8 mouse cellular contexts compared by ENCODE assay signal in genomic region chr7:25376556-25376955, GRCm38 (mm10). TPM values are rescaled to one million over a fixed set of nuclear protein-coding genes. Genes with fewer than 3 reads are reported as not detected.
DNase-seq lines count a peak whose midpoint lies in the region; ATAC-seq and TF ChIP-seq lines count a peak whose summit lies in the region.
"Had no signal": no experiment of that assay in that cellular context is flagged by ENCODE, and none has a peak within 500 bp of the region (broad histone marks: within the 10 kb centered on the region; RNA-seq: fewer than 3 reads in every experiment).

No protein-coding gene starts in this region.

- WGBS in intestine, postnatal 0 days, result 5% methylated on average over 17 of the region's 17 CpGs
- 10% methylated on average over 17 of the region's 17 CpGs for WGBS in small intestine, adult 2 months

- no peak overlapping the region for H3K27ac ChIP-seq in intestine, postnatal 0 days (ENCODE audit: low read depth, low read length)
- H3K27ac ChIP-seq in small intestine, adult 2 months (ENCODE audit: insufficient read depth, low read depth, low read length), result no peak overlapping the region

- TF ChIP-seq POLR2A in small intestine, adult 2 months (IDR thresholded peaks at IDR 0.05; ENCODE audit: low read depth, low read length), result no peak

- ATAC-seq in intestine, postnatal 0 days, result peak; percentile 52

- DNase-seq in adrenal gland, postnatal 4 days (ENCODE audit: low spot score in 2 of 2), result peak; percentile 69 to 73
- DNase-seq in embryo, embryonic 11 days, result peak; percentile 75
- DNase-seq in gastrocnemius, postnatal 25 days, result peak; percentile 86
- peak; percentile 93 to 94 for DNase-seq in left cerebral cortex, postnatal 14 days (ENCODE audit: low spot score in 2 of 2)
- DNase-seq in mesoderm, embryonic 11.5 days (ENCODE audit: low read depth, low spot score), result peak; percentile 77

- H3K9ac ChIP-seq in intestine, postnatal 0 days (ENCODE audit: low read depth, low read length), result 0 out of 2 replicates have a peak overlapping the region, but pooled peaks have one; percentile 1

- H3K4me1 ChIP-seq in intestine, postnatal 0 days (replicated peaks; ENCODE audit: control insufficient read depth, insufficient read depth, low read length), result no peaks in the 10 kb centered on the region
- H3K4me1 ChIP-seq in small intestine, adult 2 months (ENCODE audit: control insufficient read depth, insufficient read depth, insufficient read length, low read length), result peaks cover 11% of the 10 kb centered on the region

- H3K36me3 ChIP-seq in intestine, postnatal 0 days (ENCODE audit: control insufficient read depth, insufficient read depth), result peaks cover 5% of the 10 kb centered on the region; the same call in 1 of the 2 replicates
- H3K36me3 ChIP-seq in small intestine, adult 2 months (ENCODE audit: control insufficient read depth, insufficient read depth, low read length), result peaks cover 20% of the 10 kb centered on the region

- H3K4me2 ChIP-seq in intestine, postnatal 0 days (replicated peaks; ENCODE audit: low read depth), result peak overlapping the region; percentile 66

- H3K4me3 ChIP-seq in intestine, postnatal 0 days (ENCODE audit: low read depth, low read length), result peak overlapping the region; percentile 22; the same call in 1 of the 2 replicates
- H3K4me3 ChIP-seq in small intestine, adult 2 months (ENCODE audit: low read depth, low read length), result peak overlapping the region; percentile 44

- TF ChIP-seq CTCF in intestine, postnatal 0 days (IDR thresholded peaks at IDR 0.05; ENCODE audit: low read depth), result no peak
- no peak for TF ChIP-seq CTCF in small intestine, adult 2 months (IDR thresholded peaks at IDR 0.05; ENCODE audit: extremely low read depth, insufficient read length, insufficient replicate concordance, low read depth, low read length)

- intact Hi-C loops in left cerebral cortex, postnatal 14 days (cut with DNase I), result loop anchor here (5.0 kb wide), 1 partner anchor 54 kb away; no protein-coding TSS in a partner anchor

- no peaks in the 10 kb centered on the region for H3K9me3 ChIP-seq in intestine, postnatal 0 days (ENCODE audit: control insufficient read depth)

- no peaks in the 10 kb centered on the region for H3K27me3 ChIP-seq in intestine, postnatal 0 days (replicated peaks; ENCODE audit: control insufficient read depth, insufficient read depth, low read length)
- no peaks in the 10 kb centered on the region for H3K27me3 ChIP-seq in small intestine, adult 2 months (ENCODE audit: control insufficient read depth, insufficient read depth, low read length)

RNA-seq across cellular contexts. Expression of gene Cnfn, which starts 7.0 kb away (rescaled TPM):
- not detected for total RNA-seq in adrenal gland, postnatal 4 days (2021)
- total RNA-seq in gastrocnemius, postnatal 25 days (2021), result not detected
- polyA plus RNA-seq in intestine, postnatal 0 days (2015; fragmentation: Nextera tagmentation; extraction: Ambion mirVana), result 0.33 TPM in 1 of 2 replicates, not detected in the other
- total RNA-seq in left cerebral cortex, postnatal 14 days (2021), result not detected
- 0.48 and 0.84 TPM in 2 replicates for polyA plus RNA-seq in small intestine, adult 2 months (2012; rRNA removed)
- polyA plus RNA-seq: spleen, adult 2 months had no signal

RNA-seq across cellular contexts. Expression of gene Lipe, which starts 22.0 kb away (rescaled TPM):
- 100 to 1,000 TPM; 139 to 178 TPM for total RNA-seq in adrenal gland, postnatal 4 days (2021)
- 10 to 100 TPM; 12.8 to 42.6 TPM for total RNA-seq in gastrocnemius, postnatal 25 days (2021)
- polyA plus RNA-seq in intestine, postnatal 0 days (2015; fragmentation: Nextera tagmentation; extraction: Ambion mirVana), result 15.0 and 17.5 TPM in 2 replicates
- total RNA-seq in left cerebral cortex, postnatal 14 days (2021), result 1 to 10 TPM; 5.6 to 6.3 TPM
- 56.9 and 186 TPM in 2 replicates for polyA plus RNA-seq in small intestine, adult 2 months (2012; rRNA removed)

RNA-seq across cellular contexts. Expression of gene Cxcl17, which starts 36.1 kb away (rescaled TPM):
- total RNA-seq in adrenal gland, postnatal 4 days (2021), result not detected
- not detected for total RNA-seq in gastrocnemius, postnatal 25 days (2021)
- polyA plus RNA-seq in intestine, postnatal 0 days (2015; fragmentation: Nextera tagmentation; extraction: Ambion mirVana), result 0.16 TPM in 1 of 2 replicates, not detected in the other
- total RNA-seq in left cerebral cortex, postnatal 14 days (2021), result not detected
- polyA plus RNA-seq in small intestine, adult 2 months (2012; rRNA removed), result 3.8 TPM in 1 of 2 replicates, not detected in the other
- polyA plus RNA-seq: spleen, adult 2 months had no signal

RNA-seq across cellular contexts. Expression of gene Megf8, which starts 59.6 kb away (rescaled TPM):
- total RNA-seq in adrenal gland, postnatal 4 days (2021), result 10 to 100 TPM; 51.4 to 55.6 TPM
- total RNA-seq in gastrocnemius, postnatal 25 days (2021), result 10 to 100 TPM; 15.5 to 18.7 TPM
- polyA plus RNA-seq in intestine, postnatal 0 days (2015; fragmentation: Nextera tagmentation; extraction: Ambion mirVana), result 3.4 and 3.8 TPM in 2 replicates
- 10 to 100 TPM; 97.4 to 97.8 TPM for total RNA-seq in left cerebral cortex, postnatal 14 days (2021)
- polyA plus RNA-seq in small intestine, adult 2 months (2012; rRNA removed), result 13.3 and 21.2 TPM in 2 replicates
